Mouse (Mus musculus) megakaryocyte, embryonic 14.5 days (primary cell): Measurements from ENCODE around the gene Clec2d.

Experiments
- FLI1 ChIP-seq: IDR thresholded peaks from 2 replicates; pipeline ENCODE4 v1.6.1; 2012; ENCODE audit warnings: low read length, inconsistent platforms, mixed read lengths
- GATA1 ChIP-seq: IDR thresholded peaks from 3 replicates; pipeline ENCODE4 v1.6.1; 2012; ENCODE audit warnings: mixed read lengths, low read length, inconsistent platforms, borderline replicate concordance

DNA sequence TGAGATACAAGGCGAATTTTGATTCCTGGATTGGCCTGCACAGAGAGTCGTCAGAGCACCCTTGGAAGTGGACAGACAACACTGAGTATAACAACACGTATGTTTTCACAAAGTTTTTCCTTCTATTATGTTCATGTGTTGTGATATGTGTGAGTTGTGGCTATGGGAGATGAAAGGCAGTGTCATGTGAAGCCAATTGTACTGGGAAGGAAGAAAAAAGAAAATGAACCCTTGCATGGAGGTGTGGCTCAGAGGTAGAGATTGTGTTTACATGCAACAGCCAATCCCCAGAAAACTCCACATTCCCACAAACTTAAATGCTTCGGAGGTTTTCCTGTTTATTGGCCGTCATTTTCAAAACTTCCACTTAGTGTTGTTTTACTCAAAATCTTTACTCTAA lies 4.4 kb downstream of the Clec2d start:
- TF ChIP-seq GATA1 (no peak), FLI1 (no peak)
